Mouse (Mus musculus): ENCODE data around the gene Patl2.

DNA sequence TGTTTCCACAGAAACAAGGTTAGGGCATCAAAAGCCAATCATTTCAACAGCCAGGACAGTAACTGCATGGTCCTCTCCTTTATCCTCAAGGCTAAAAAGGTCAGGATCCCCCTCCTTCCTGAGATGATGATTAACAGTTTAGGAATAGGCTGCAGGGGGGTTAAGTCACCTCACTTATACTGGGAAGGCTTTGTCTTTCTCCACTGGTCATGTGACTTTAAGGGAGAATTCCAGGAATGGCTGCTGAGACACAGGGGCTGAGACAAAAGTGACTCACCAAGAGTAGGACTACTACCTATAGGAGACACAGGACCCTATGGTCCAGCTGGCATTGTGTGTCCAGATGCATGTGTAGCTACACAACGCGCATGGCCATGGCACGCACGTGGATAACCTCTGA, 58.4 kb downstream of the Patl2 start:
- TF ChIP-seq CTCF (IDR thresholded peaks at IDR 0.05; ENCODE audit: insufficient read depth, low read depth, low read length) (no peak), POLR2A (IDR thresholded peaks at IDR 0.05; ENCODE audit: insufficient read depth, low read depth, low read length) (no peak)

All from olfactory bulb, adult 2 months (tissue).